Mouse (Mus musculus): ENCODE data around the gene Gabpb2. TPM values are rescaled to one million over a fixed set of nuclear protein-coding genes. Genes with fewer than 3 reads are reported as not detected.
"Not testable (repeated sequence)": the region's sequence is repeated elsewhere in the genome, so short reads cannot be mapped to it uniquely, and the experiment has no call there.

The Gabpb2 gene
- polyA plus RNA-seq, 1 experiment from 2014 or later, result 14.7 TPM

DNA sequence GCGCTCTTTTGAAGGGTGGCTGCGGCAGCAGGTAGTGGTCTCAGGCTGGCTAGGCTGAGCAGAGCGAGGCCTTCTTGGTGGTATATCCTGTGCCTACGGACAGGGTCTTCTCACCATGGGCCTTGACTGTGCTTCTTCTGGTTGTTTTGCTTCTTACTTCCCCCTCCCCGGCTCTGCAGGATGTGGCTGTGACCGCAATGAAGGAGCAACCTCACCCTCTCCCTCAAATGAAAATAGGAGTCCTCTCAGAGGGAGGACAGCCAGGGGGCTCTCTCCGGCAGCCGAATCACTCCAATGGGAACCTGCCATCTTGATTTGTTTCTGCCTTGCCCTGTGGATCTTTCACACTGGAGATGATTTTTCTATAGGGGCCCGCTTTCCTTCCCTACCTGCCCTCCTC, 76.2 kb downstream of the Gabpb2 start:
- ATAC-seq (ENCODE audit: insufficient number of reproducible peaks, insufficient read depth, low FRiP score, low TSS enrichment), result no peak
- 95% methylated on average over 9 of the region's 9 CpGs for WGBS
- H3K27me3 ChIP-seq, result no peaks in the 10 kb centered on the region

DNA sequence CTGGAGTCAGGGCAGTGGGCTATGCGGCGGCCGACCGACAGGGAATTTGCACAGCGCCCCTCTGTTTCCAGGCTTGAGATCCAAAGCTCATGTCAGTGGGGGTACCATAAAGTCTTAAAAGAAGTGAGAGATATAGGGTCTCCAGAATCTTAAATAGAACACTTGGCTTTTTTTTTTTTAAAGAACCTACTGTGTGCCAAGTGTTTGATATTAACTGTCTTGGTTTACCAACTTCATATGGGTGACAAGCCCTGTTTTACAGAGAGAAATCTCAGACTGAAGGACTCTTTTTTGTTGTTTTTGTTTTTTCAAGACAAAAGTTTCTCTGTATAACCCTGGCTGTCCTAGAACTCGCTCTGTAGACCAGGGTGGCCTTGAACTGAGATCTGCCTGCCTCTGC, 76.9 kb downstream of the Gabpb2 start:
- H3K9me3 ChIP-seq, result no peaks in the 10 kb centered on the region
- no peak overlapping the region for H3K27ac ChIP-seq
- WGBS, result 88% methylated on average over 6 of the region's 6 CpGs
- H3K27me3 ChIP-seq, result no peaks in the 10 kb centered on the region
- no peak for ATAC-seq (ENCODE audit: insufficient number of reproducible peaks, insufficient read depth, low FRiP score, low TSS enrichment)
- peaks cover 6% of the 10 kb centered on the region for H3K4me1 ChIP-seq
- H3K36me3 ChIP-seq, result peaks cover 14% of the 10 kb centered on the region
- no peak overlapping the region for H3K4me3 ChIP-seq
- H3K4me2 ChIP-seq (replicated peaks), result no peak overlapping the region
- H3K9ac ChIP-seq, result no peak overlapping the region

More for the DNA sequence above, 76.2 kb downstream of the Gabpb2 start:
- no peaks in the 10 kb centered on the region for H3K4me1 ChIP-seq
- no peak overlapping the region for H3K27ac ChIP-seq
- no peak overlapping the region for H3K4me2 ChIP-seq (replicated peaks)
- H3K4me3 ChIP-seq, result no peak overlapping the region
- H3K9me3 ChIP-seq, result no peaks in the 10 kb centered on the region
- no peak overlapping the region for H3K9ac ChIP-seq
- peaks cover 14% of the 10 kb centered on the region for H3K36me3 ChIP-seq

DNA sequence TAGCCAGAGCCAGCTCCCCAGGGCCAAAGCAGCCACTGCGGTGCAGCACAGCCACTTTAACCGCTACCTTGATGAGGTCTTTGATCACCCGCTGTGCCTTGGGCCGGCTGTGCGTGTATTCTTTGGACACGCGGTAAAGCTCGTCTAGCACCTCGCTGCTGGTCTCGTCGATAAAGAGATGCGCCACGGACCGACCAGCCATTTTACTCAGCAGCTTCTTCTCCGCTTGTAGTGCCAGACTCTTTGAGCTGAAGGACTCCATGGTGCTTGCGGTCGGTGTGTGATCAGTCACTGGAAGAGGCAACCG, 77.5 kb downstream of the Gabpb2 start:
- H3K27me3 ChIP-seq, result no peaks in the 10 kb centered on the region
- no peaks in the 10 kb centered on the region for H3K9me3 ChIP-seq
- H3K36me3 ChIP-seq, result peaks cover 14% of the 10 kb centered on the region
- ATAC-seq (ENCODE audit: insufficient number of reproducible peaks, insufficient read depth, low FRiP score, low TSS enrichment), result no peak
- no peak overlapping the region for H3K9ac ChIP-seq
- no peak overlapping the region for H3K4me2 ChIP-seq (replicated peaks)
- H3K4me3 ChIP-seq, result no peak overlapping the region
- WGBS, result 61% methylated on average over 18 of the region's 18 CpGs
- no peak overlapping the region for H3K27ac ChIP-seq
- peaks cover 12% of the 10 kb centered on the region for H3K4me1 ChIP-seq

DNA sequence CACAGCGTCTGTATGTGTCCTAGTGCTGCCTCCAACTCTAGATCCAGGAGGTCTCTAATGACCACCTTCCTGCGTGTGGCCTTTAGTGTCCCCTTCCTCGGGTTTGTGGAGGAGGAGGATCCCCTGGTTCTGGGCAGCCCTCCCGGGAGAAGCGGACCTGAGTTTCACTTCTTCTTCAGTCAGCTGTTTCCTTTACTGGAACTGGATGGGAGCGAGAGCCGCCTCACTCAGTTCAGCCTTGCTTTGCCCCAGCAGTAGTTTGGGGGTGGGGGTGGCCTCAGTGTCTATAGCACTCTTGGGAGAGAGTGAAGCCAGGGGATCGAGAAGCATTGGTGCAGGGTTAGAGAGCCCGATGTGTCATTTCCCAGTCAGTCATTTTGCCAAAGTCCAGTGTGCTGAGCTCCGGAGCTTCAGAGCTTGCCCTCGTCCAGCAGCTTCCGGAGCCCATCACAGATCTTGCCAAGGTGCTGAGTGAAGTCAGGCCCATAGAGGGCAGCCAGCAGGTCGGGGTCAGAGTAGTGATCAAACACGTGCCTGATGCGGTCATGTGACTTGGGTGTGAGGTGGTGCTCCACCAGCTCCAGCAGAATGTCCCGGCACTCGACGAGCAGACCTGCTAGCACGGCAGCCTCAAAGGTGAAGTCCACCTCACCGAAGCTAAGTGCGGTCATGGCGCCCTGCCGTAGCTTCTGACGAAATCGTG, 78.0 kb downstream of the Gabpb2 start:
- no peak overlapping the region for H3K27ac ChIP-seq
- ATAC-seq (ENCODE audit: insufficient number of reproducible peaks, insufficient read depth, low FRiP score, low TSS enrichment), result no peak
- no peaks in the 10 kb centered on the region for H3K27me3 ChIP-seq
- peaks cover 15% of the 10 kb centered on the region for H3K4me1 ChIP-seq
- no peak overlapping the region for H3K9ac ChIP-seq
- H3K36me3 ChIP-seq, result peaks cover 14% of the 10 kb centered on the region
- WGBS, result 68% methylated on average over 25 of the region's 25 CpGs
- no peak overlapping the region for H3K4me2 ChIP-seq (replicated peaks)
- no peak overlapping the region for H3K4me3 ChIP-seq
- no peaks in the 10 kb centered on the region for H3K9me3 ChIP-seq

DNA sequence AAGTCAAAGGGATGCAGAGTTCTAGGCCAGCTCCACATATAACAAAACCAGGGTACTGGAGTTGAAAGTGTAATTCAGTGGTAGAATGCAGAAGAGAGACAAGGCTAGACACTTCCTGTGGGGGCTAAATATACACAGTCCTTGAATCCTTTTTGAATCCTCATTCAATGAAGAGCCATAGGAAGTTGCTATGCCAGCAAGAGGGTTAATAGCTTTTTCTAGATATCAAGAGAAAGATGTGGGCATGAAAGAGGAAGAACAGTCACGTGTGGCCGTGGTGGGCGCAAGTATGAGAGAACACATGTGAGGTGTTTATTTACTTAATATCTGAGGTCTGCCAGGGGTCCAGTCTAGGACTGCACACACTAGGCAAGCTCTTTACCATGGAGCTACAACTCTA, 81.4 kb downstream of the Gabpb2 start:
- H3K27ac ChIP-seq, result no peak overlapping the region
- no peak overlapping the region for H3K4me2 ChIP-seq (replicated peaks)
- H3K4me1 ChIP-seq, result peaks cover 22% of the 10 kb centered on the region
- no peak overlapping the region for H3K9ac ChIP-seq
- no peaks in the 10 kb centered on the region for H3K9me3 ChIP-seq
- WGBS, result 76% methylated on average over 3 of the region's 3 CpGs
- H3K27me3 ChIP-seq, result no peaks in the 10 kb centered on the region
- H3K4me3 ChIP-seq, result no peak overlapping the region
- ATAC-seq (ENCODE audit: insufficient number of reproducible peaks, insufficient read depth, low FRiP score, low TSS enrichment), result no peak
- peaks cover 22% of the 10 kb centered on the region for H3K36me3 ChIP-seq

DNA sequence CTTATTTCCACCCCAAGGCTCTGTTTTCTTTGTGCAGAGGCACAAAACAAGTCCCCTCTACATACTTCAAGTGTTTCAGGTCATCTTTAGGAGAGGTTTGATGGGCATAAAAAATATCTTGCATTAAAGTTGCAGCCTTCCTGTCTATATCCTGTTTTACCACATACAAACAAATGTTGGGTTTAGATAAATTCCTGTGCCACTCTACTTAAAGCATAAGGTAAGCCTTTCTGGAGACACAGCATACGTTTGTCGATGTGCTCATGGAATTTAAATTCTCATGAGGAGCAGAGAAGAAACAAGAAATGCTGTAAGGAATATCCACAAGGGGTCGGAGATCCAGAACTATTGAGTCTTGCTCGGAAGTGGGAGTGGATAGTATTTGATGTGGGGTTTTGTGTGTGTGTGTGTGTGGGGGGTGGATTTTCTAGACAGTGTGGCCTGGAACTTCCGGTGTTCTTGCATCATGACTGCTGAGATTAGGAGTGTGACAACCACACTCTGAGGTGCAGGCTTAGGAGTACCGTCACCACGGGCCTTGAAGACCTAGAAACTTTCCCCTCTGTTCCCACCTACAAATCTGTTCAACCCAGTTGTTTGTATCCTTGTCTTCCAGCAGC, 82.2 kb downstream of the Gabpb2 start:
- H3K27ac ChIP-seq, result no peak overlapping the region
- peak overlapping the region; percentile 51 for H3K4me2 ChIP-seq (replicated peaks)
- H3K9ac ChIP-seq, result no peak overlapping the region
- no peak for ATAC-seq (ENCODE audit: insufficient number of reproducible peaks, insufficient read depth, low FRiP score, low TSS enrichment)
- H3K36me3 ChIP-seq, result peaks cover 27% of the 10 kb centered on the region
- H3K4me1 ChIP-seq, result peaks cover 22% of the 10 kb centered on the region
- no peaks in the 10 kb centered on the region for H3K9me3 ChIP-seq
- WGBS, result 85% methylated on average over 7 of the region's 7 CpGs
- H3K27me3 ChIP-seq, result no peaks in the 10 kb centered on the region
- H3K4me3 ChIP-seq, result peak overlapping the region; percentile 34

DNA sequence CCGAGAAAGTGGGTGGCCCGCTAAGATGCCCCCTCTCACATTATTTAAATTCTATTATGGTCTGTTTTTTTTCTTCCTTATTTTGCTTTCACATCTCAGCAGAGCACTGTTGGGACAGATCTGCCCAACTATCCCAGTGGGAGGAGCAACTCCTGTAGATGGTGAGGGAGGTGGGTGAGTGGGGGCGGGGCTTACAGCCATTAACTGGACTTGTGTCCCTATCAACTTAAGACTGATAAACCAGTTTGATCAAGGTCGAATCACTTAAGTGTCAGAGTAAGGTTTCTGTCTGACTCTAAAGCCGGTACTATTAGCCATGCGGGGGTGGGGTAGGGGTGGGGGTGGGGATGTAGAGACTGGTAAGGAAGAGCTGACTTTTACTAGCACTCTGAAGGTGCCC, 82.7 kb downstream of the Gabpb2 start:
- H3K27ac ChIP-seq, result no peak overlapping the region
- 28% methylated on average over 6 of the region's 6 CpGs for WGBS
- peak overlapping the region; percentile 34 for H3K4me3 ChIP-seq
- H3K36me3 ChIP-seq, result peaks cover 26% of the 10 kb centered on the region
- ATAC-seq (ENCODE audit: insufficient number of reproducible peaks, insufficient read depth, low FRiP score, low TSS enrichment), result no peak
- no peaks in the 10 kb centered on the region for H3K9me3 ChIP-seq
- H3K27me3 ChIP-seq, result no peaks in the 10 kb centered on the region
- H3K4me1 ChIP-seq, result peaks cover 22% of the 10 kb centered on the region
- H3K9ac ChIP-seq, result no peak overlapping the region
- H3K4me2 ChIP-seq (replicated peaks), result peak overlapping the region; percentile 51

DNA sequence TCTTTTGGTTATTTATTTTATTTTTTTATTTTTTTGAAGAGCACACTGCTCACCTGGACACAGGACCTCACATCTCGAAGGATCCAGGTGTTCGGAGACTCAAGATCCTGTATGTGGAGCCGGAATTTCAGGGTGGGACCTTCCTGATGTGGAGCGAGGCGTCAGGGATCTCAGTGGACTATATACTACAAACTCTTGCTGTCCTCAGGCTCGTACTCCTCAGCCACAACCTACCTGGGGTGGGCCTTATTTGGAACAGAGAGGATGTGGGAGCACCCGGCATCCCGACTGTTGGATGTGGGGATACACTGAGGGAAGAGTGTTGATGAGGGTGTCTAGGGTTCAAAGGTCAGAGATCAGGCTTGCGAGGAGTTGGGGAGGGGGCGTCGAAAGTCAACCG, 83.6 kb downstream of the Gabpb2 start:
- Histone ChIP-seq H3K4me1 (peaks cover 22% of the 10 kb centered on the region), H3K36me3 (peaks cover 26% of the 10 kb centered on the region), H3K4me3 (peak overlapping the region; percentile 69; the same call in 1 of the 2 replicates)
- H3K27me3 ChIP-seq; H3K9me3 ChIP-seq; H3K27ac ChIP-seq; H3K4me2 ChIP-seq (replicated peaks); H3K9ac ChIP-seq: not testable (repeated sequence)
- WGBS, result no CpG with 5 or more reads among the region's 12 CpGs
- ATAC-seq (ENCODE audit: insufficient number of reproducible peaks, insufficient read depth, low FRiP score, low TSS enrichment), result peak; percentile 19; the same call in 1 of the 2 replicates

DNA sequence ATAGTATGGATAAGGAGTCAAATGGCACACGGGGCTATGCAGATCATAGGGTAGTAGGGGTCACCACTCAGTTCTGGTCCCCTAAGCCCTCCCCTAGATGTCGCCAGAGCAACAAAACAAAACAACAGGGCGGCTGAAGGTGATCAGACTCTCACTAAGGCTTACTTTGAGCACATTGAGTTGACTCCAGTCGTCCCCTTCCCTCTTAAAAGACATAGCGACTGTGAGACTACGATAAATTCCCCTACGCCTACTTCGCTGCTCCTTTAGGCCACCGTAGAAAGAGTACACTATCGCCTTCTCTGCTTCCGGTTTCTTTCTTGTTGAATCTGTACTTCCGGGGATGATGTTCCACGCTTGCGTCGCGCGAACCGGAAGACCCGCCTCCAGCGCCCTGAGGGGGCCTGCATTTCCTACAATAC, 84.0 kb downstream of the Gabpb2 start, which contains the start of the genes Scnm1 and Lysmd1:
TSS of gene Scnm1 (minus strand) at position 332 of the 422 bp plus-strand sequence.
TSS of gene Lysmd1 (plus strand) at position 409 of the 422 bp plus-strand sequence.
- H3K9ac ChIP-seq, result peak within 1 kb of the TSS; percentile 84
- peak; percentile 84 for ATAC-seq (ENCODE audit: insufficient number of reproducible peaks, insufficient read depth, low FRiP score, low TSS enrichment)
- peaks cover 30% of the 10 kb centered on the region for H3K36me3 ChIP-seq
- H3K4me2 ChIP-seq (replicated peaks), result peak within 1 kb of the TSS; percentile 78
- H3K9me3 ChIP-seq, result no peaks in the 10 kb centered on the region
- H3K4me3 ChIP-seq, result peak within 1 kb of the TSS; percentile 69
- H3K27me3 ChIP-seq, result no peaks in the 10 kb centered on the region
- H3K27ac ChIP-seq, result peak within 1 kb of the TSS; percentile 55
- peaks cover 22% of the 10 kb centered on the region for H3K4me1 ChIP-seq
- WGBS, result 0% methylated on average over 20 of the region's 20 CpGs

DNA sequence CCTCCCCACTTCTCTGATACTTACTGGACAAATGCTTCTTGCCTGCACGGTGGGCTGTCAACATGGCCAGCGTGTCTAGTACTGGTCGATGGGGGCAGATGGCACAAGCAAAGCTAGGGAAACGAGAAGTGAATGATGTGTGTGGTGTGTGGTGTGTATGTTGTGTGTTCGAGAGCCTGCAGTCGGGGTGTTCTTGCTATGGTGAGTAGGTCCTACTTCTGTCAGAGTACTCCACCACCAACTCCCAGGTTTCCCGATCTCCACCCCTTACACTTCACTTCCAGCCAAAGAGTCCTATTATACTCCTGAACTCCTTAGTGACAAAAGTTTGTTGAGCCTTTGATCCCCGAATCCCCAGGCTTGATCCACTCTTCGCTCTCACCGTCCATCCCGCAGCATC, 84.5 kb downstream of the Gabpb2 start:
- WGBS, result 59% methylated on average over 11 of the region's 11 CpGs
- H3K27ac ChIP-seq, result peak overlapping the region; percentile 55

DNA sequence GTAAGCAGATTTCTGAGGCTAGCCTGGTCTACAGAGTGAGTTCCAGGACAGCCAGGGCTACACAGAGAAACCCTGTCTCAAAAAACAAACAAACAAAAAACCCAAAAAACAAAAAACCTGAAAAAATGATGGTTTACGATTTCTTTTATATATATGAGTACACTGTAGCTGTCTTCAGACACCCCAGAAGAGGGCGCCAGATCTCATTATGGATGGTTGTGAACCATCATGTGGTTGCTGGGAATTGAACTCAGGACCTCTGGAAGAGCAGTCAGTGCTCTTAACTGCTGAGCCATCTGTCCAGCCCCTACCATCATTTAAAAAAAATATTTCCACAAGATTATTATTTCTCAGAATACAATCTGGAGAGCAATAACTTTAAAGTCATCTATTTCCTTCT, 85.3 kb downstream of the Gabpb2 start:
- H3K27ac ChIP-seq; H3K9me3 ChIP-seq; H3K4me2 ChIP-seq (replicated peaks); ATAC-seq (ENCODE audit: insufficient number of reproducible peaks, insufficient read depth, low FRiP score, low TSS enrichment); H3K9ac ChIP-seq; H3K27me3 ChIP-seq: not testable (repeated sequence)
- Histone ChIP-seq H3K4me3 (peak overlapping the region; percentile 69; the same call in 1 of the 2 replicates), H3K4me1 (peaks cover 22% of the 10 kb centered on the region), H3K36me3 (peaks cover 32% of the 10 kb centered on the region)
- 88% methylated on average over 2 of the region's 2 CpGs for WGBS

More for the DNA sequence above, 84.5 kb downstream of the Gabpb2 start:
- no peaks in the 10 kb centered on the region for H3K27me3 ChIP-seq
- peaks cover 32% of the 10 kb centered on the region for H3K36me3 ChIP-seq
- H3K9me3 ChIP-seq, result no peaks in the 10 kb centered on the region
- H3K4me1 ChIP-seq, result peaks cover 22% of the 10 kb centered on the region
- H3K4me2 ChIP-seq (replicated peaks), result peak overlapping the region; percentile 78
- peak; percentile 5; the same call in 1 of the 2 replicates for ATAC-seq (ENCODE audit: insufficient number of reproducible peaks, insufficient read depth, low FRiP score, low TSS enrichment)
- H3K9ac ChIP-seq, result peak overlapping the region; percentile 84
- H3K4me3 ChIP-seq, result peak overlapping the region; percentile 69
